Mouse (Mus musculus) stomach, embryonic 15.5 days (tissue): ENCODE data around the gene Nat8f4. TPM values are rescaled to one million over a fixed set of nuclear protein-coding genes. Genes with fewer than 3 reads are reported as not detected.

Experiments
- ATAC-seq: fragments of 200-750 bp; cut with Nextera tagmentation; 2 replicates; pipeline ENCODE4 v1.8.0; 2017; ENCODE audit warnings: low read depth, moderate number of reproducible peaks, moderate TSS enrichment; ENCODE audit not compliant: insufficient read depth, low FRiP score
- H3K27ac ChIP-seq: fragments of 300-500 bp; sonication (generic); 2 replicates; pipeline ENCODE4 v1.5.1; 2015; ENCODE audit warnings: mild to moderate bottlenecking, inconsistent platforms
- H3K27me3 ChIP-seq: fragments of 300-500 bp; sonication (generic); replicated peaks from 2 replicates; pipeline ENCODE4 v1.6.1; 2015; ENCODE audit warnings: inconsistent platforms
- H3K36me3 ChIP-seq: fragments of 300-500 bp; sonication (generic); 2 replicates; pipeline ENCODE4 v1.6.1; 2015; ENCODE audit warnings: inconsistent platforms
- H3K4me1 ChIP-seq: fragments of 300-500 bp; sonication (generic); 2 replicates; pipeline ENCODE4 v1.6.1; 2015; ENCODE audit warnings: inconsistent platforms
- H3K4me2 ChIP-seq: fragments of 300-500 bp; sonication (generic); 2 replicates; pipeline ENCODE4 v1.6.1; 2015; ENCODE audit warnings: mild to moderate bottlenecking, inconsistent platforms
- H3K4me3 ChIP-seq: fragments of 300-500 bp; sonication (generic); replicated peaks from 2 replicates; pipeline ENCODE4 v1.5.1; 2015; ENCODE audit warnings: inconsistent platforms
- H3K9ac ChIP-seq: fragments of 300-500 bp; sonication (generic); 2 replicates; pipeline ENCODE4 v1.6.1; 2015; ENCODE audit warnings: inconsistent platforms
- H3K9me3 ChIP-seq: fragments of 300-500 bp; sonication (generic); 2 replicates; pipeline ENCODE4 v1.6.1; 2016; ENCODE audit warnings: inconsistent platforms
- WGBS: fragments of 180-500 bp; shearing (Covaris S2); methylation state at CpG from one replicate; pipeline ENCODE4 v1.1.7; 2015; 5-methylcytosine and 5-hydroxymethylcytosine counted together
- polyA plus RNA-seq: library from polyadenylated mRNA; unstranded; fragments of >200 nt; fragmentation: Nextera tagmentation; extraction: Ambion mirVana; gene quantifications from 2 replicates; pipeline ENCODE4 v1.2.1, GENCODE M21; 2015

The Nat8f4 gene
- polyA plus RNA-seq, 1 experiment from 2014 or later = 3.7 TPM

- Histone ChIP-seq H3K4me3 (no peak overlapping the region), H3K9me3 (no peaks in the 10 kb centered on the region), H3K4me2 (no peak overlapping the region), H3K36me3 (no peaks in the 10 kb centered on the region), H3K4me1 (no peaks in the 10 kb centered on the region), H3K27me3 (no peaks in the 10 kb centered on the region), H3K27ac (no peak overlapping the region), H3K9ac (no peak overlapping the region)
- ATAC-seq = no peak
- 82% methylated on average over 3 of the region's 3 CpGs for WGBS
Measured at GRCm38 (mm10) chr6:85861247-85861646, 43.4 kb downstream of the Nat8f4 start.

GRCm38 (mm10) chr6:85856194-85856678 is 48.4 kb downstream of the Nat8f4 start:
- Histone ChIP-seq H3K36me3 (no peaks in the 10 kb centered on the region), H3K4me3 (no peak overlapping the region), H3K9me3 (no peaks in the 10 kb centered on the region), H3K4me1 (no peaks in the 10 kb centered on the region), H3K27ac (no peak overlapping the region), H3K27me3 (no peaks in the 10 kb centered on the region), H3K4me2 (no peak overlapping the region), H3K9ac (no peak overlapping the region)
- no peak for ATAC-seq
- 64% methylated on average over 1 of the region's 1 CpGs for WGBS

- Histone ChIP-seq H3K27me3 (no peaks in the 10 kb centered on the region), H3K4me2 (no peak overlapping the region), H3K36me3 (no peaks in the 10 kb centered on the region), H3K27ac (no peak overlapping the region), H3K9ac (no peak overlapping the region), H3K4me1 (no peaks in the 10 kb centered on the region), H3K4me3 (no peak overlapping the region), H3K9me3 (no peaks in the 10 kb centered on the region)
- ATAC-seq = no peak
- WGBS = 68% methylated on average over 3 of the region's 3 CpGs
Measured at GRCm38 (mm10) chr6:85853481-85853880, 51.2 kb downstream of the Nat8f4 start.

GRCm38 (mm10) chr6:85851062-85851773 is 53.5 kb downstream of the Nat8f4 start:
- no peak overlapping the region for H3K9ac ChIP-seq
- WGBS = 80% methylated on average over 7 of the region's 7 CpGs

GRCm38 (mm10) chr6:85849240-85849639 is 55.4 kb downstream of the Nat8f4 start:
- Histone ChIP-seq H3K4me1 (no peaks in the 10 kb centered on the region), H3K27me3 (no peaks in the 10 kb centered on the region)

More at GRCm38 (mm10) chr6:85851062-85851773, 53.5 kb downstream of the Nat8f4 start:
- Histone ChIP-seq H3K4me2 (no peak overlapping the region), H3K27me3 (no peaks in the 10 kb centered on the region), H3K4me1 (no peaks in the 10 kb centered on the region), H3K36me3 (no peaks in the 10 kb centered on the region), H3K9me3 (no peaks in the 10 kb centered on the region), H3K4me3 (no peak overlapping the region), H3K27ac (no peak overlapping the region)
- no peak for ATAC-seq

More at GRCm38 (mm10) chr6:85849240-85849639, 55.4 kb downstream of the Nat8f4 start:
- Histone ChIP-seq H3K36me3 (no peaks in the 10 kb centered on the region), H3K27ac (no peak overlapping the region), H3K4me2 (no peak overlapping the region), H3K9me3 (no peaks in the 10 kb centered on the region), H3K4me3 (no peak overlapping the region), H3K9ac (no peak overlapping the region)
- WGBS = 29% methylated on average over 2 of the region's 2 CpGs
- ATAC-seq = no peak

Other genes with a start within 250 kb of the Nat8f4 start
- gene Nat8f7, start 191.7 kb downstream of the Nat8f4 start, polyA plus RNA-seq = not detected in 2 replicates
- 0.08 TPM in 1 of 2 replicates, not detected in the other for gene Nat8f3, start 139.1 kb downstream of the Nat8f4 start, polyA plus RNA-seq
- gene Nat8f6, start 83.9 kb downstream of the Nat8f4 start, polyA plus RNA-seq = not detected in 2 replicates
- not detected in 2 replicates for gene Nat8f5, start 83.9 kb downstream of the Nat8f4 start, polyA plus RNA-seq
- 0.46 and 0.63 TPM in 2 replicates for gene Nat8, start 72.8 kb downstream of the Nat8f4 start, polyA plus RNA-seq
- gene Nat8f2, start 35.7 kb downstream of the Nat8f4 start, polyA plus RNA-seq = 0.04 and 0.14 TPM in 2 replicates
- gene Tprkb, start 7.0 kb upstream of the Nat8f4 start, polyA plus RNA-seq = 31.3 and 32.1 TPM in 2 replicates
- gene Nat8f1, start 10.8 kb upstream of the Nat8f4 start, polyA plus RNA-seq = 5.9 and 6.7 TPM in 2 replicates
- gene Dusp11, start 56.8 kb upstream of the Nat8f4 start, polyA plus RNA-seq = 39.4 and 41.2 TPM in 2 replicates
- not detected in 2 replicates for gene Figla, start 111.3 kb upstream of the Nat8f4 start, polyA plus RNA-seq
- gene Add2, start 123.8 kb upstream of the Nat8f4 start, polyA plus RNA-seq = 7.4 and 12.6 TPM in 2 replicates